Mouse (Mus musculus) heart, adult 11 months (tissue): ENCODE measurements around the gene Mark3.
"Not testable (repeated sequence)": the region's sequence is repeated elsewhere in the genome, so short reads cannot be mapped to it uniquely, and the experiment has no call there.

Source experiments
- DNase-seq: peaks from one replicate; pipeline ENCODE4 v3.0.0; 2022

Mark3 gene

DNA sequence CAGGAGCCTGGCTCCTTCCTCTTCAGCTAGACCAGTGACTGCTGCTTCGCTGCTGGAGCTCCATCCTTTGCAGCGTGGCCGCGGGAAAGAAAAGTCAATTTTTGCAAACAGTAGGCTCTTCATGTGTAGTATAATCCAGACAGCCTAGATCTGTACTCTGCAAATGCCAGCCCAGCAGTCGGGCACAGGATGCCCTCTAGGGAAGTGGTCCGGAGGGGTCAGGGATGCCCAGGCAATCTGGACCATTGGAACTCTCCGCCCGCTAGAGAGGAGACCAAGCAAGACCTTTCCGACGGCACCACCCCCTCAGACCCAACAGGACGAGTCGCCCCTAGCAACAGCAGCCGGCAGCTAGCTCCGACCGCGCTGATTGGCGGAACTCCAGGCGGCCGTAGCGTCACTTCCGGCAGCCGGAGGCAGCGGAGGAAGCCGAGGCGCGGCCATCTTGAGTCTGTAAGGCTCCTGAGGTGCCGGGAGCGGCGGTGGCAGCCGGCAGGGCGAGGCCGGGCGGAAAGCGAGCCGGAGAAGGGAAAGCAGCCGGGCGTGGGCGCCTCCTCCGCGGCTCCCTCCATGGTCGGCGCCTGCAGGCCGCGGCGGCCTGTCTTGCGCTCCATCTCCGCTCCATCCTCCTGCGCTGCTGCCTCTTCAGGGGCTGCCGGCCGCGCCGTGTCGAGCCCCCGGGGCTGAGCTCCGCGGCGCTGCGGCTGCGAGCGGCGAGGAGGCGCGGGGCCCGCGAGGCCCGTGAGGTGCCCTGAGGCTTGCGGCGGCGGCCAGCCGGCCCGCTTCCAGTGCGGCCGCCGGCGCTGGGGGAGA, at the start of gene Mark3:
Mark3 (plus strand) TSS at position 450 of the 813 bp plus-strand sequence.
- DNase-seq: peak; percentile 100

DNA sequence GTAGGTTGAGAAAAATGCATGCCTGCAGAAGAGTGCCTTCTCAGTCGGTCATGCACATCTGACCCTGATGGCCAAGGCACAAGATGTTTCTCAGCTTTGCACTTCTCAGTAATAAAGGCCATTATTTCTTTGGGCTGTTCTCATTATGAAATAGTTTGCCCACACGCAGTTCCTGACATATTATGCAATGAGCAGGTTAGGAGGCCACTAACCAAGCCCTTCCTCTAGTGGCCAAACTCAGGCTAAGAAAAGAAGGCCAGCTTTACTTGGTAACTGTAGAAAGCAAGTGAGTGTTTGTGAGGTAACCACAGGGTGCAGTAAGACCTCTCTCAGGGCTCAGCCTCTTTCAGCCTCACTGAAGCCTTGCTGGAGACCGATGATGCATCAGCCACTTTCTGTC, 49.4 kb upstream of the Mark3 start:
- no peak for DNase-seq

GRCm38 (mm10) chr12:111527643-111528281, 46.6 kb upstream of the Mark3 start:
- DNase-seq: no peak

DNA sequence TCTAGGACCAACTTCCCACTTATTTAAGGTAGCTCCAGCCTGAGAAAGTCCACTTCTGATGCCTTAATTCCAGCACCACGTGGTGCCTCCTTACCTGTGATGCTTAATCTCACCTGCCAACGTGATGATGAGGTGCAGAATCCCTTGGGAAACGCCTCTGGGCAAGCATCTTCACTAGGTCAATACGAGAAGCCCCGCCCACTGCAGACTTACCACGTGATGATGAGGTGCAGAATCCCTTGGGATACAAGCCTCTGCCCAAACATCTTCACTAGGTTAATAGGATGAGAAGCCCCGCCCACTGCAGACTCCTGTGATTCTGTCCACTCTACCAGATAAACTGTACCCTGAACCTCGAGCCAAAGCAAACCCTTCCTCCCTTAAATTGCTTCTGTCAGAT, 45.1 kb upstream of the Mark3 start:
- peak; percentile 88 for DNase-seq

GRCm38 (mm10) chr12:111533096-111533794, 41.1 kb upstream of the Mark3 start:
- no peak for DNase-seq

DNA sequence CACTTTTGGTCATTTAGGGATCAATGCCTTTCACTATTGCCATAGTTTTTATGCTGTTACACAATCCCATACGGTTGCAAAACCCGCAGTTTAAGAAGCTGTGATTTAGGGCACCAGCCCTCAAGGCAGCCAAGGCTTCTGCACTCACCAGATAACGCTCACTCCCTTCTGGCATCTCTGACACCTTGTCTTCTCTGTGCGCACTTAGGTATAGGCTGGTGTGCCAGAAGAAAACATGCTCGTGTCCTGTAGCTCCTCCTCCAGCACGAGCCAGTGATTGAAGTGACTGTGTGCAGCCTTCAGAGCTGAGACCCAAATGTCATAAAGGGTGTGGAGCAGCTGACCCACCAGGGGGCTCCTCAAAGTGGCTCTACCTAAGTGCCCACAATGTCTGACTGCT, 39.0 kb upstream of the Mark3 start:
- no peak for DNase-seq

DNA sequence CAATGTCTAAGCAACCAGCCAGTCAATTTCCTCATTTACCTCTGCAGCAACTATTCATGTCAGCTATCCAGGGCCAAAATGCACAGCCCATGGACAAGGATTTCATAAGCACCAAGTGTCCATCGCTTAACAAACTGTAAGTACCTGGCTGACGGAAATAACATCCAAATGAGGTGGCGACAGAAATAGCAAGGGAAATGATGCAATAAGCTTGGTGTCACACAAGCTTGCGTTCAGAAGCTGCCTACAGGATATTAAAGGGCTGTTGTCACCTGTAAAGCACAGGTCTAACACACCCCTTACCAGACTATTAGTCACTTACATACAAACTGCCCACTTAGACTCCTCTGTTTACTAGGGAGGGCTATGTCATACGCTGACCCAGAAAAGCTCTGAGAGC, 38.6 kb upstream of the Mark3 start:
- no peak for DNase-seq

DNA sequence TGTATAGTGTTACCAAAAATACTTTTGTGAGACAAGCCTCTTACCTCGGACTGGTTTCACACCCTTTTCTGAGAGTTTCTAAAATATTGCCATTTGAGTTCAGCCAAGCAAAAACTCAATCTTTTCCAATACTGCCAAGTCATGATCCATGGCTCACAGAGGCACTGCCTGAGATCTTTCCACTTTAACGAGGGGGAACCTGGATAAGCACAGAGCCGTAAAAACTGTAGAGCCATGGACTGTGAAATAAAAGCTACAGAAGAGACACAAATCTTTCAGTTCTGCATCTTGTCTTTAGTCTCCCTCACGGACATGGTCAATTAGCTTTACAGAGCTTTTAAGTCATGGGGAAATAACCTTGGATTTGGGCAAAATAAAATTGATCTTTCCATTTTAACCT, 37.6 kb upstream of the Mark3 start:
- DNase-seq: no peak

- DNase-seq: no peak
These were observed 37.0 kb upstream of the Mark3 start for GRCm38 (mm10) chr12:111537341-111537740.

- DNase-seq: peak; percentile 100
These were observed 36.5 kb upstream of the Mark3 start, which contains the start of gene Eif5 for GRCm38 (mm10) chr12:111537796-111538291. TSS of gene Eif5 (plus strand) at chr12:111538016.

GRCm38 (mm10) chr12:111538292-111539040, 35.9 kb upstream of the Mark3 start:
- DNase-seq: peak; percentile 99

DNA sequence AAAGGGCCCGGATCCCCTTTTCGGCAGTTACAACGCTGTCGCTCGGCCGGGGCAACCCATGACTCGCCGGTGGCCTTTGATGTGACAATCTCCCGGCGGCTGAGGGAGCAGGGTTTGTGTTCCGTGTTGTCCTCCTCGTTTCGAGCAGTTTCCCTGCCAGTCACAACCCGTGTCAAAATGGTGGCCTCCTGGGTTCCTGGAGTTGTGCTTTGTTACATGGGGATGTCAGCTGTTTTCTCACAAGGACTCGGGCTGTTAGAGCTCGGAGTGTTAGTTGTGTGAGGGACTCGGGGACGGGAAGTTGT, 35.3 kb upstream of the Mark3 start:
- no peak for DNase-seq

- DNase-seq: no peak
These were observed 27.3 kb upstream of the Mark3 start for GRCm38 (mm10) chr12:111547070-111547469.

- DNase-seq: no peak
These were observed 25.6 kb upstream of the Mark3 start for GRCm38 (mm10) chr12:111548555-111549289.

DNA sequence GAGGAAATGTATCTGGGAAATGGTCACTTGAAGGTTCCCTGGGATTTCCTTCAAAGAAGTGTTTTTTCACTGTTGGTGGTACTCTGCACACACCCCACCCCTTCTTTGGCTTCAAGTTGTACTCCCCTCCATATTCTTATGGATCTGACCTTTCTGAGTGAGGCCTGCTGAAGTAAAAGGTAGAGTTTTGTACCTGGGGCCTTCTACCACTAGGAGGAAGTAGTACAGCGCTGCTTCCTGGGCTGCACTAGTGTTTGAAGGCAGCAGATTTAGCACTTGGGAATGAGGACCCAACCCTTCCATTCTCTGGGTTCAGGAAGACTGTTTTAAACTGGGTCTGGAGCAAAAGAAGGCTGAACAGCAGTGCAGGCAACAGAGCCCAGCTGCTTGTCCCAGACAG, 23.6 kb upstream of the Mark3 start:
- DNase-seq: no peak

DNA sequence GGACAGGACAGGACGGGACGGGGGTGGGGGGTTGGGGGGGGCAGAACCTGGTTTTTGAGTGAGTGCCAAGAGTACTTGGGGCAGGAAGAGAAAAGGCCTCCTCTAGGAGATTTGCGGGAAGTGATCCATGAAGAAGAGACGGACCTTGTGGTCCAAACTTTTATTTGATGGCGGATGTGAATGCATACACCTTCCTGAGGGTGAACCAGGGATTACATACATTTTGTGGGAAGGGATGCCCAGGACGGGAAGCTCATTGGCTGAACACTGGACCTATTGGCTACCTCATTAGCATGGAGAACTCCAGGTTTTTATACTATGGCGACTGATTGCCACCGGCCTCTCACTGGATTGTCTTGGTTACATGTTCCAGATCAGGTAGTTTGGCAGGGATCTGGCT, 22.0 kb upstream of the Mark3 start:
- no peak for DNase-seq

DNA sequence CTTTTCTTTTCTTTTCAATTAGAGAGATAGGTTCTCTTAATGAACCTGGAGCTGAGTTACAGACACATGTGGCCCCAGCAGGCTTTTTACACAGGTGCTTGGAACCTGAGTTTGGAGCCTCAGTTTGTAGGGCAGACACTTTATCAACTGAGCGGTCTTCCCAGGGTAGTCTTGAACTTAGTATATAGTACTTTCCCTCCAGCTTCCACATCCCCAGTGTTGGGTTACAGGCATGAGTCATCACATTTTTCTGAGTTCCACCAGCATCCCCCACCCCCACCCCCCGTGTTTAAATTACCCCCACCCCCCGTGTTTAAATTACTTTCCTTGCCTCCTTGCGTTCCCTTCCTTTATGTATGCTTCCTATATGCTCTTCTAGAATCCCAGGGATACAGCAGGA, 19.0 kb upstream of the Mark3 start:
- no peak for DNase-seq

DNA sequence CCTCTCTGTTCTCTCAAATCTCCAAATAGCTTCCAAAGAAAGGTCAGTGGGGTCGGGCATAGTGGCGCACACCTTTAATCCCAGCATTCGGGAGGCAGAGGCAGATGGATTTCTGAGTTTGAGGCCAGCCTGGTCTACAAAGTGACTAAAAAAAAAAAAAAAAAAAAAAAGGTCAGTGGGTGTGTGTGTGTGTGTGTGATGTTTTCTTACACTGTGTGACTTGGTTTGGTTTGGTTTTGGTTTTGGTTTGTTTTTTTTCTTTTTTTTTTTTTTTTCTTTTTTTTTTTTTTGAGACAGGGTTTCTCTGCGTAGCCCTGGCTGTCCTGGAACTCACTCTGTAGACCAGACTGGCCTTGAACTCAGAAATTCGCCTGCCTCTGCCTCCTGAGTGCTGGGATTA, 18.4 kb upstream of the Mark3 start:
- DNase-seq: not testable (repeated sequence)

DNA sequence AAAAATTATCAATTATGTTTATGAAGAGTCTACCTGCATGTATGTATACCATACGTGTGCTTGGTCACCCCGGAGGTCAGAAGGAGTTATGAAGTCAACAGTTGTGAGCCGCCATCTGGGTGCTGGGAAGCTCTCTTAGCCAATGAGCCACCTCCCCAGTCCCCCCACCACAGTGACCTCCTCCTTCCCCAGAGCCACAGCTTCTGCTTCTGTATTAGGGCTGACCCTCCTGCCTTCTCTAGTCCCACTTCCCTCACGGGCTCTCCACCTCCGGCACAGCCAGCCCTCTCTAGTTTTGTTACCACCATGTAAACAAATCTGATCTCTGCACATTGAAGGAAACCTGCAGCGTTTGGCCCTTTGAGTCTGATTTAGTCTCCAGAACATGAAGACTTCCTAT, 16.8 kb upstream of the Mark3 start:
- no peak for DNase-seq

DNA sequence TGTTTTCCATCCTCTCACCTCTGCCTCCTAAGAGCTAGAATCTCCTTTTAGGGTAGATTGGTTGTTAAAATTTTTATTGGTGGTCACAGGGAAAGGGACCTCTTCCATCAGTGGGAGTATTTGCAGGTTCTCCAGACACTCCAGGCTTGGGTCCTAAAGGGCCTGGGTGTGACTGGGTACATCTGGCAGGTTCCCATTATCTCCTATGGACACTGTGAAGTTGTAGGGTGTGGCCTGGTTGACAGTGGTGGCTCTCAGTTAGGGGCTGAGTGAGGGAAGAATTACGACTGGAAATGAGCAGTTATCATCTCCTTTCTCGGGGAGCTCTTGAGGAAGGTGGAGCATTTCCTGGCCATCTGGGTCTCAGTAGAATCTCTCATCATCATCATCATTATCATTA, 15.7 kb upstream of the Mark3 start:
- peak; percentile 73 for DNase-seq

GRCm38 (mm10) chr12:111559647-111560258, 14.6 kb upstream of the Mark3 start:
- peak; percentile 52 for DNase-seq

GRCm38 (mm10) chr12:111560286-111560685, 14.0 kb upstream of the Mark3 start:
- no peak for DNase-seq
